Mouse (Mus musculus) layer of hippocampus, adult 9-10 months (tissue): ENCODE measurements at regions not wholly inside any gene's neighbourhood (a gene's known extent, or its start where the extent isn't known, plus 50 kb on each side); places are given as distances from the start of the nearest gene placed in this dataset.
"Not testable (repeated sequence)": the region's sequence is repeated elsewhere in the genome, so short reads cannot be mapped to it uniquely, and the experiment has no call there.

Experiments
- DNase-seq: peaks from one replicate; pipeline ENCODE4 v3.0.0; 2022; ENCODE audit warnings: low spot score

- peak; percentile 12 for DNase-seq
Measured at GRCm38 (mm10) chr9:88221850-88222353, 105.1 kb upstream of the Nt5e start.

- DNase-seq: no peak
Measured at GRCm38 (mm10) chr9:88237126-88237525, 89.9 kb upstream of the Nt5e start.

- peak; percentile 7 for DNase-seq
Measured at GRCm38 (mm10) chr9:88238346-88238745, 88.7 kb upstream of the Nt5e start.

GRCm38 (mm10) chr9:88240740-88241139 lies 86.3 kb upstream of the Nt5e start:
- no peak for DNase-seq

- DNase-seq: peak; percentile 51
Measured at GRCm38 (mm10) chr9:88241203-88241995, 85.6 kb upstream of the Nt5e start.

GRCm38 (mm10) chr9:88242530-88242929 lies 84.5 kb upstream of the Nt5e start:
- DNase-seq: no peak

- DNase-seq: no peak
Measured at GRCm38 (mm10) chr9:88244492-88244891, 82.5 kb upstream of the Nt5e start.

- DNase-seq: no peak
Measured at GRCm38 (mm10) chr9:88255948-88256347, 71.0 kb upstream of the Nt5e start.

GRCm38 (mm10) chr9:88259627-88260026 lies 67.4 kb upstream of the Nt5e start:
- DNase-seq: no peak

GRCm38 (mm10) chr9:88260072-88260635 lies 66.8 kb upstream of the Nt5e start:
- no peak for DNase-seq

GRCm38 (mm10) chr9:88262461-88262860 lies 64.5 kb upstream of the Nt5e start:
- DNase-seq: no peak

- DNase-seq: not testable (repeated sequence)
Measured at GRCm38 (mm10) chr9:88266346-88266745, 60.7 kb upstream of the Nt5e start.

- no peak for DNase-seq
Measured at GRCm38 (mm10) chr9:88268811-88269210, 58.2 kb upstream of the Nt5e start.

- DNase-seq: no peak
Measured at GRCm38 (mm10) chr9:88269216-88269615, 57.8 kb upstream of the Nt5e start.

- no peak for DNase-seq
Measured at GRCm38 (mm10) chr9:88270836-88271235, 56.2 kb upstream of the Nt5e start.

- DNase-seq: no peak
Measured at GRCm38 (mm10) chr9:88273304-88273703, 53.7 kb upstream of the Nt5e start.

GRCm38 (mm10) chr9:88274040-88274439 lies 53.0 kb upstream of the Nt5e start:
- no peak for DNase-seq

GRCm38 (mm10) chr9:88274681-88275336 lies 52.2 kb upstream of the Nt5e start:
- DNase-seq: no peak

- no peak for DNase-seq
Measured at GRCm38 (mm10) chr9:88276023-88276568, 50.9 kb upstream of the Nt5e start.

GRCm38 (mm10) chr9:88277031-88277430 lies 50.0 kb upstream of the Nt5e start:
- no peak for DNase-seq
